Mouse (Mus musculus) gastrocnemius, postnatal 14 days (tissue): ENCODE results near the gene Fam228b. TPM values are rescaled to one million over a fixed set of nuclear protein-coding genes. Genes with fewer than 3 reads are reported as not detected.
A peak's percentile ranks its signal among the peaks of the same experiment; 100 is the strongest.
"Not testable (repeated sequence)": the region's sequence is repeated elsewhere in the genome, so short reads cannot be mapped to it uniquely, and the experiment has no call there.

Experiments
- DNase-seq: peaks from one replicate; pipeline ENCODE4 v3.0.0; 2021; ENCODE audit warnings: mixed read lengths
- intact Hi-C: fragments of 180-260 bp; cut with DNase I; formaldehyde crosslinking; loops from one replicate; pipeline ENCODE4 v1.15.1; 2025; ENCODE audit warnings: low total_unique reads
- total RNA-seq, 2 experiments: library from RNA; stranded (reverse); gene quantifications; 2 replicates each; pipeline ENCODE4 v1.2.3; 2021

Gene Fam228b
- total RNA-seq, 2 experiments from 2014 or later, result 3.5 to 3.6 TPM

DNA sequence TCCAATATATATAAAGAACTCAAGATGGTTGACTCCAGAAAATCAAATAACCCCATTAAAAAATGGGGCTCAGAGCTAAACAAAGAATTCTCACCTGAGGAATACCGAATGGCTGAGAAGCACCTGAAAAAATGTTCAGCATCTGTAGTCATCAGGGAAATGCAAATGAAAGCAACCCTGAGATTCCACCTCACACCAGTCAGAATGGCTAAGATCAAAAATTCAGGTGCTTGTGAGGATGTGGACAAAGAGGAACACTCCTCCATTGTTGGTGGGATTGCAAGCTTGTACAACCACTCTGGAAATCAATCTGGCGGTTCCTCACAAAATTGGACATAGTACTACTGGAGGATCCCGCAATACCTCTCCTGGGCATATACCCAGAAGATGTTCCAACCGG is 14.6 kb downstream of the Fam228b start:
- intact Hi-C loops, result not testable (repeated sequence)

DNA sequence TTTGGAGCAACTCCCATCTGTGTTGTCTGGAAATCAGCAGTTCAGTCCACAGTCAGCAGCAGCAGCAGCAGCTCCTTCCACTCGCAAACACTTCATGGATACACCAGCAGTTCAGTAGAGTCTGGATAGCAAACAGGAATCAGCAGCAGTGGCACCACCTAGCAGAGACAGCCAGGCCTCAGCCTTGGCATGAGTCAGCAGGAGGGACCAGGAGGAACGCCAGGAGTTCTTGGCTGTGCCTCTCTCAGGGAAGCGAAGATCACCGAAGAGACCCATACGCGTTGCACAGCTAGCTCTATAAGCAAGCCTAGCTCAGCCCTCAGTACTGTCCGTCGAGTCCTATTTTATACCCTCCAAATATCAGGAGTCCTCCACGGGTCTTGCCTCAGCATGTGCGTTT is 24.6 kb downstream of the Fam228b start:
- intact Hi-C loops, result no loop called here
- DNase-seq, result peak; percentile 32

More for the DNA sequence above, 14.6 kb downstream of the Fam228b start:
- not testable (repeated sequence) for DNase-seq

DNA sequence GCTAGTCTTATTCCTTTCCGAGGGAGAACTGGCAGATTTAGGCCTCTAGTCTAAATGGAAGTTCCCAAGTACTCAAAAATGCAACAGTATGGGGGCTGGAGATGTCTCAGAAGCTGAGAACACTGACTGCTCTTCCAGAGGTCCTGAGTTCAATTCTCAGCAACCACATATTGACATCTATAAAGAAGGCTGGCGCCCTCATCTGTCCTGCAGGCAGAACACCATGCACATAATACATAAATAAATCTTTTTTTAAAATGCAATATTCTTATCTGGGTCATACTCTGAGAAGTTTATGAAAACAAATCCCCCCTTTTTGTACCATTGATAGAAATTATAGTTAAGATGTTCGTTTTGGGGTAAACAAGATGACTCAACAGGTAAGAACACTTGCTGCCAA is 26.9 kb downstream of the Fam228b start:
- intact Hi-C loops, result no loop called here
- DNase-seq, result no peak

DNA sequence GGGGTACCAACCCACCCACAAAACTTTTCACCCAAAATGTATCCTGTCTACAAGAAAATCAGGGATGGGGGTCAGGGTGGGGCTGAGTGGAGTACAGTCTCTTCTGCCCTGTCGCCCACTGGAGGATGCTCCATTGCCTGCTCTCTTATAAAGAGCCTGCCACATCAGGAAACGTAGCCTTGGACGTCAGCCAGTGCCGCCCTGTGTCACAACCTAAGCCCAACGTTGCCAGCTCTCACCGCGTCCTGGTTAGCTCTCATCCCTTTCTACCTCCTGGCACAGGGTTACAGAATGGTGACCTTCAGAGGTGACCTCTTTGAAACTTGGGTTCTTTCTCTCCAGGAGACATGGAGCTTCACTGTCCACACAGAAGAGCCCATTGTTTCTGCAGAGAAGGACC is 28.2 kb downstream of the Fam228b start:
- intact Hi-C loops, result no loop called here
- DNase-seq, result no peak

DNA sequence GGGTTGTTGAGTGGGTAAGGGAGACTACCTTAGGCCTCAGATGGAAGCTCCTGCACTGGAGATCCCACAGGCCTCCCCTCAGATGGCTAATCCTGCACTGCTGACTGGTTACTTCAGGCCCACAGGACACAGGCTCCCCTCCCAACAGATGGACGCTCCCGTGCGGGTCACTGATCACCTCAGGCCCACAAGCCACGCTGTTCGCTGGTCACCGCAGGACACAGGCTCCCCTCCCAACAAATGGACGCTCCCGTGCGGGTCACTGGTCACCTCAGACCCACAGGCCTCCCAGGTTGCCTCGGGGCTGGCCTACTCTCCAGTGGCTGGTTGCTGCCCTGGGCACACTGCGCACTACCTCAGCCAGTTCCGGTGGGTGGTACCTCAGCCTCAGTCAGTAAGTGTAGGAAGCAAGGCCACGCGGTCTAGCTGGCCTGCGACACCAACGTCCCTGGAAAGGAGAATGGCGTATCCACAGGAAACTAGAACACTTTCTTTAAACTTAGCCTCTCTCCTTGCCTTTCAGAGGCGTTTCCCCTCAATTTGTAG is 31.0 kb downstream of the Fam228b start, which contains the start of gene Fam228a:
Gene Fam228a (minus strand): TSS at position 400 of the 546 bp plus-strand sequence.
- intact Hi-C loops, result no loop called here
- DNase-seq, result no peak

DNA sequence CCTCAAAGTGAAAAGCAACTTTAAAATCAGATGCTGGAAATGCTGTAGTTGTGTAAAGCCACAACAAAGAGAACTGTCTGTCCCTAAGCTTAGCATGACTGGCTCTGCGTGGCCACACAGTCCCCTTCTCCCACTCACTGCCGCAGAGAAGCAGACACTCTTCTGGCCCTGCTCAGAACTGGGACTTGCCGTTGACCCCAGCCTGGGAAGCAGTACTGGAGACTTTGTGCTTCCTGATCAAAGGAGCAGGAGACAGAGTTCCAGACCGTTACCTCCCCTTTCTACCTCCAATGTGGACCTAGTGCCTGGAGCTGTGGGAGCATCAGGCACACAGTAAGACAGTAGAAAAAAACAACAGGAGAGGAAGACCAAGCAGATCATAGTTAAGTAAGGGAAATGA is 36.7 kb downstream of the Fam228b start:
- intact Hi-C loops, result no loop called here
- DNase-seq, result no peak

DNA sequence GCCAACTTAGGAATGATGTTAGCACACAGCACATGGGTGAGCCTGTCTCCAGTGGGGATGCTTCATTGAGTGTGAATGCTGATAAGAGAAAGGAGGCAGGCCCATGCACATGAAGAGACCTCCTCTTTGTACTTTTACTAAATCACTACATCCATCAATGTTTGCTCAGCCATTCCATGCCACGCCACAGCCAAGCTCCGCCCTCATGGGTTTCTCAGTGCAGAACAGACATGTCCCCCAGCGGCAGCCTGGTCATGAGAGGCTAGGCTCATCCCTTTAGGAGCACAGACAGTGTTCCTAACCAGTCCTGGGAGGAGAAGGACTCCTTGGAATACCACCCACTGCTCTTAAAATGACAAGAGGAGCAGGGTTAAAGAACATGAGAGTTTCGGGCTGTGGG is 37.4 kb downstream of the Fam228b start:
- DNase-seq, result no peak
- intact Hi-C loops, result no loop called here

DNA sequence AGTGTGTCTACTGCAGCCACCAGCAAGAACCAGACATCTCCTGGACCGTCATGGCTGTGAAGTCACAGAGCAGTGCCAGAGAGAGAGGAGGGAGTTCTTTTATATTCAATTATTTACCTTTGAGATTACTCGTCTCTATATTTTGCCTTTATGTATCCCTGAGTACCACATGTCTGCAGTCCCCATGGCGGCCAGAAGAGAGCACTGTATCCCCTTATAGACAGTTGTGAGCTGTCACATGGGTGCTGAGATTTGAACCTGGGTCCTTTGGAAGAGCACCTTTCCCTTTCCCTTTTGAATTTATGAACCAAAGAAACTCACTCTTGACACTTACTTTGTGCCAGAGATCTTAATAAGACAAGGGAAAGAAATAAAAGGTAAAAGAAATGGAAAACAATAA is 39.9 kb downstream of the Fam228b start:
- intact Hi-C loops, result no loop called here
- no peak for DNase-seq

DNA sequence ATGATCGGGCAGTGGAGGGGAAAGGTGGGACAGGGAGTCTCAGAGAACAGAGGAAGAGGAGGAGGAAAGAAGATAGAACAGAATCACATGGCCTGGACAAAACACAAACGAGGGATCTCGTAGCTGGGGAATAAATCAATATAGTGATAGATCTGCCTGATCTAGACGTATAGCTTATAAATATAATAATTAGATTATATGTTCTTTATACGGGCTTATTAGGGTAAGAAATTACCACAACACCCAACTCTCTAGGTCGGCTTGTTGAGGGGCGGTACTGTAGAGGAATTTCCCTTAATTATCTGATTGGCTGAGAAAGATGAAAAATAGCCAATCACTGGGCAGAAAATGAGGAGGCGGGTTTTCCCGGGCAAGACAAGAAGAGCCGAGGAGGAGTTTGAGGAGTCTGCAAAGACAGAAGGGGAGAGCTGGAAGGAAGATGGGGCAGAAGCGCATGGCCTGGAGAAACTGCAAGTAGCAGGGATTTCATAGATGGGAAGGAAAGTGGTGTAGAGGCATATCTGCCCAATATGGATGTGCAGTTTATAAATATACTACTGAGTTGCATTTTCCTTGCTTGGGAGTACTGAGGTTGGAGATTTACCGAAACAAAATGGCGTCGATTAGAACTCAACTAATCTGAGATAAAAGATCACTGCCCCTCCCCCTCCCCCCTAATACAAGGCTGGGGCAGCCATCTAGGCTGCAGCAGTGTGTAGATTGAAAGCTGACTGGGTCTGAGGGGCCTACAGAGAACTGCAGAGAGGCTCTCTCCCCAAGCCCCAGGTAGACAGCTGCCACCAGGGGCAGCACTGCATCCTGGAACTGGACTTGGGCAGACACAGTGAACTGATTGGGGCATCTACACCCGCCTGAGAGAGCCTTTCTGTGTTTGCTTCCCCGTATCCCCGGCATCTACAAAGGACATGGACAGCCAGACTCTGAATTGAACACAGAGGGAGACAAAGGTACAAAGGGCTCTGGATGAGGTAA is 49.0 kb downstream of the Fam228b start:
- intact Hi-C loops, result no loop called here
- DNase-seq, result no peak

DNA sequence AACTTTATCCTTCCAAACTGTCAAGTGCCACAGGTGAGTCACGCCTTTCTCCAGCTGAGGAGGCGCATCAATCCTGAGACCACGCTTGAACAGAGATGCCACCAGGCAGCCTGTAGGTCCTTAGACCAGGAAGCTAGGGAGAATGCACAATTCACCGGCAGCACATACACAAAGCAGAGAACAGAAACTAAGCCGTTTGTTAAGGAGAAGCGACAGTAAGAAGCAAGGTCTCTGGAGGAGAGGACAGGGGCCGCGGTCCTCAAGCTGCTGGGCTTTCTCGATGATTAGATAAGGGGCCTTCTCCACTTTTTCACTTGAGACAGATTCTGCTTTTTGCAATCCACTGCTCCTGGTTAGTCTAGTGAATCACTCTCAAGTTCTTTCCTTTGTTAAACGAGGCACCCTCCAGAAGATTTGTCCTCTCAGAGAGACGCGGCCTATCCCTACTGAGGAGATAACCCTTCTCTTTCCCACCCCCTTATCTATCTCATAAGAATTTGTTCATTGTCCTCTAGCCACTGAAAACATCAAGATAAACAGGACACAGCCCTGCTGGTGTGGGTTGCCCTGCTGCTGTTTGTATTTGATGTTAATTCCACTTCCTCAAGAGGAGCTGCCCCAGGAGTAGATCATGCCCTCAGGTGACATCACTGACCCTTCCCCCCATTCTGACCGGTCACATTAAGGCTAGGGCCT is 49.9 kb downstream of the Fam228b start:
- DNase-seq, result no peak
- intact Hi-C loops, result no loop called here

DNA sequence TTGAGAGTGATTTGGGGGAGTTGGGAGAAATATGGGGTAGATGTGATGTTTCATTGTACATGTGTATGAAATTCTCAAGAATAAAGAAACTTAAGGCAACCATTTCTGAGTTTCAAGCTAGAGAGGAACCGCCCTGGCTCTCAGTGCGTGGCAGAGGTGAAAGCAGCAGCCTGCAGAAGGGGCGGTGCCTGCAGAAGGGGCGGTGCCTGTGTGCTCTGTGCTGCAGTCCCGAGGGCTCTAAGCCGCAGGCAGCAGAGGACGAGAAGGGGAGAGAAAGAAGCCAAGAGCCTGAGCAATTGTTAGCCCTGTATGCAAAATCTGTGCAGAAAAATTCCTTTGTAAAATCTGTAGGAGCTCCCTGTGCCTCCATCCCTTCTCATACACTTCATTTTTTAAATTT is 51.6 kb downstream of the Fam228b start:
- intact Hi-C loops, result no loop called here
- no peak for DNase-seq

DNA sequence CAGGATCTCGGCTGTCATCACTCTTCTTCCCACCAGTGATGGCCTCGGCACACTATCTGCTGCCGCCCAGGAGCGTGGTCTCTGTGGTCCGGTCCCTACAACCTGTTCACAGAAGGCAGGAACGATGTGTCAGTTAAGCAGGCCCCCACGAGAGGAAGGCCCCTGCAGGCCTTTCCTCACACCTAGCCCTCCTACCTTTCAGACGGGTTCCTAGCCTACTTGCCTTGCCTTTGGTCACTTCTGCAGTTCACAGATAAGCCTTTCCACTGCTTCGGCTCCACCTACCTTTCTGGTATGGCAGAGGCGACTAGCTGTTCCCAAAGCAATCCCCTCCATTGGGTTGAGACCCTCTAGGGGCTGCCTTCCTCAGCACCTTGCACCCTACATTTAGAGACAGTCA is 53.5 kb downstream of the Fam228b start:
- intact Hi-C loops, result no loop called here
- DNase-seq, result no peak

DNA sequence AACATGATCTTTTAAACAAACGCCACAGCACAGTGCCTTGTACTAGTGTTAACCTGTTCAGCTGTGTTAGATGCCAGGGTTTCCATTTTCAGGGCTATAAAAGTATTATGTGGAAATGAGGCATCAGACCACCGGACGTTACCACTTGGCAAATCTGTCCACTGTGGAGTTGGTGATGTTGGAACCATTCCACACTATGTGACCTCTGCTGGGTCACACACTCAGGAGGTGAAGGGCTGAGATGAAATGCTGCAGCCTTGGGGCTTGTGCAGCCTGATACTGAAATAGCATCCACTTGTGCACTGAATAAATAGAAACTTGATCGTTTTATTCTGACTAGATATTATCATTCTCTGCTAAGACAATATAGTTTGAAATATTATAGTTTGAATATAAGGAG is 55.7 kb downstream of the Fam228b start:
- DNase-seq, result no peak
- intact Hi-C loops, result no loop called here

DNA sequence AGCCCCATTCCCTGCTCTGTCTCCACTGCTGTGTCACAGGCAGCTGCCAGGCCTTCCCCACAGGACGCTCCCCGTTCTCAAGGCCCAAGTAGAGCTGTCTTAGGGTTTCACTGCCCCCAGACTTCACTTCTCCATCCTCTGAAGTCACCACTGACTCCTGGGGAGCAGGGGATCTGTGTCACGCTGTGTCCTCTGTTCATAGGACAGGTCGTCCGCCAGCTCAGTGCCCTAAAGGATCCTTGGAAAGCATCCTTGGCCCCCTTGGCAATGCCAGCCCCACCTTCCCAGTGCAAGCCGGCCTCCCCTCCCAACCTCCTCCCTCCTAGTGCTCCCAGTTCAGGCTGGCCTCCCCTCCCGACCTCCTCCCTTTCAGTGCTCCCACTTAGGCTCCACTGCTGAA is 59.1 kb downstream of the Fam228b start:
- DNase-seq, result no peak
- intact Hi-C loops, result no loop called here

DNA sequence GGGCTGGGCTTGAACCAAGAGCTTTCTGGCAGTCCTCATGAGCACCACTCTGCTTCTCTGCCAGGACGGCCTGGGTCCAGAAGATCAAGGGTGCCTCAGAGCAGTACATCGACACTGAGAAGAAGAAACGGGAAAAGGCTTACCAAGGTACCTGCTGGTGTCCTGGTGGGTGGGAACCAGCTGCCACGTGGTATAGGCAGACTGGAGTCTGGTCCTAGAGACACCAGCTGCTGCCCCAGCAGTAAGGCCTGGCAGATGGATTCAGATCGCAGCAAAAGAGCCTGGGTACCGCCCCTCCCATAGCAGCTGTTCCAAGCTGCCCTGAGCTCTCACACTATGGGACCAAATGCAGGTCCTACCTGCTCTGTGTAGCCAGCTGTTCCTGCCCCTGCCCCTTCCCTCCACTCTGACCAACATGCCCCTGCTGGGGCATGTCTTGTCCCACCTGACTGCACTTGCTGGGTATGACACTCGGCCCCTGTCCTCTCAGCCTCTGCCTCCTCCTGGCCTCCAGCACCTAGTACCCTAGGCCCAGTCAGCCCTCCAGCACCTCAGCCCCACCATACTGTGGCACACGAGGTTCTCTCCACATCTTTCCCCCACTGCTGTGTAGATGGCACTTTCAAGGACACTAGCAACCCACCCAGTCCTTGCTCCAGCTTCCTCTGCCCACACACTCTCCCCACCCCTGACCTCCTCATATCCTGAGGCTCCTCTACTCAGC is 60.0 kb downstream of the Fam228b start:
- no peak for DNase-seq
- intact Hi-C loops, result no loop called here

DNA sequence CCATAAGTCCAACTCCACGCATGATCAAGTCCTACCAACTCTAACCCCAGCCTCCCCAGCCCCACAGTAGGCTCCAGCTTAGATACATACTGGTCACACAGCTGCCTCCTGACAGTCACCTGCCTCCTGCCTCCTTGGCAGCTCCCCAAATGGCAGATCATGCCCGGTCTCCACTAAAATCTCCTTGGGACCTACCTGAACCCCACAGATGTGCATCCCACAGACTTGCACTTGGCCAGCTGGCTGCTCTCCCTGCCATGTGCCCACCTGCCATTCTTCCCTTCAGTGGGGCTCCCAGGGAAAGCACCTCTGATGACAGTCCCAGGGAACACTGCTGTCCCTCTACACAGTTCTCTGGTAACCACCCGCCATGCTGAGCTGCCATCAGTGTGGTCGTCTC is 60.8 kb downstream of the Fam228b start:
- intact Hi-C loops, result no loop called here
- DNase-seq, result no peak

DNA sequence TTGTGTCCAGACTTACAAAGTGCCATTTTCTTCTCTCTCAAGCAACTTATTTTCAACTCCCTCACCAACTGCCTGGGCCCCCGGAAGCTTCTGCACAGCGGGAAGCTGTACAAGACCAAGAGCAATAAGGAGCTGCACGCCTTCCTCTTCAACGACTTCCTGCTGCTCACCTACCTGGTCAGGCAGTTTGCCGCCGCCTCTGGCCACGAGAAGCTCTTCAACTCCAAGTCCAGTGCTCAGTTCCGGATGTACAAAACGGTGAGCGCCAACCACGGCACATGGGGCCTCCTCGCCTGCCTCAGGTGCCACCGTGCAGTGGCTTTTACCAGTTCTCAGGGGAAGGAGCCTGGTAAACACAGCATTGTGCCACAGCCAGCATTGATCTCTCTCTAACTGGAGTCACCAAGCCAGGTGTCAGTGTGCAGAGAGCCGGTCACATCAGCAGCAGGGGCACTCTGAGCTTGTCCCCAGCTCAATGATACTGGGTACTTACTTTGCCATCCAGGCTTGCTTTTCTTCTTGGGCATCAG is 61.5 kb downstream of the Fam228b start:
- DNase-seq, result no peak
- intact Hi-C loops, result no loop called here

DNA sequence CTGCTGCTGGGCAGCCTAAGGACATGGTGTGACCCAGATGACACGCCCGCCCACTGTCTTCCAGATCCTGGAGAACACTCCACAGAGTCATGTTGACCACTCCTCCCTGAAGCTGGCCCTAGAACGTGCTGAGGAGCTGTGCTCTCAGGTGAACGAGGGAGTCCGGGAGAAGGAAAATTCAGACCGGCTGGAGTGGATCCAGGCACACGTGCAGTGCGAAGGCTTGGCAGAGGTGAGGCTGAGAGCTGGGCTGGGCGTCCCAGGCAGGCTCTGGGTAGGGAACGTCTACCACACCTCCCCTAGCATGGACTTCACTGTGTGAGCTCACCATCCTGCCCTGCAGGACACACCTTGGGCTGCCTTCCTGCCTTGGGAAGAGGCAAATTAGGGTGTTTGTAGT is 62.2 kb downstream of the Fam228b start:
- intact Hi-C loops, result no loop called here
- no peak for DNase-seq

DNA sequence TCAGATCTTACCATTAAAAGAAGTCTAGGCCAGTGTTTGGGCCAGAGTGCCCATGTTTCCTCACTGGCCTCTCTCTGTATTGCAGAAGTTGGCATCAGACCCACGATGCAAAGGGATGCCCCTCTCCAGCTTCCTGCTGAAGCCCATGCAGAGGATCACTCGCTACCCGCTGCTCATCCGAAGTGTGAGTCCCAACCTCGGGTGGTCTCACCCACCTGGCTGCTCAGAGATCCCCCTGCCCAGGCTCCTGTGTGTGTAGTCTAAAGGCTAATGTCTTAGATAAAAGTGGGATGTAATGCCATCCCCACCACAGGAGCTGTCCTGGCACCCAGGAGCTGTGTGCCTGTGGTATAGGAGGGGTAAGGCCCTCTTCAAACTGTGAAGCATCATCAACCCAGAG is 62.9 kb downstream of the Fam228b start:
- intact Hi-C loops, result no loop called here
- no peak for DNase-seq

DNA sequence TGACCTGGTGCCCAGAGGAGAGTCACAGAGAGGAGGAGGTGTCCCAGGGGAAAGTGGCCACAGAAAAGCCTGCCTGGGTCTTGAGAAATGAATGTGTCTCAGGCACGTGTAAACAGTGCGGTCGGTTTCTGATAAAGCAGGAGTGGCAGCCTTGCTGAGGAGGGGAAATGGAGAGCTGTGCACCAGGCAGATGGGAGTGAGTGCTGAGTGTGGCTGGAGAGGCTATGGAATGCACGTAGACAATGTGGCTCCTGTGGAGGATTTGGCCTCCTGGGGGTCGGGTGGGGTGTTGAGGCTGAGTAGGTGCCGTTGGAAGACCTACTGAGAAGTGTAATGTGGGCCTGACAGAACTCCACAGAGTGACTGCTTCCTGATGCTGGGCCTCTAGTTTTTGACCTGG is 63.4 kb downstream of the Fam228b start:
- DNase-seq, intact Hi-C loops: not testable (repeated sequence)
